Mouse (Mus musculus): ENCODE results near the gene Timd4.

GRCm38 (mm10) chr11:46830348-46830747, 19.7 kb downstream of the Timd4 start:
- TF ChIP-seq CEBPB (IDR thresholded peaks at IDR 0.05; ENCODE audit: insufficient read depth, poor library complexity, severe bottlenecking) (no peak), SRF (IDR thresholded peaks at IDR 0.05; ENCODE audit: control insufficient read depth, insufficient read length, low read depth) (no peak), MAX (IDR thresholded peaks at IDR 0.05; ENCODE audit: low read depth) (no peak), MYOD1 (IDR thresholded peaks at IDR 0.05; ENCODE audit: control insufficient read depth in 1 of 3, insufficient read length in 2 of 3, low read depth in 2 of 3) (no peak), POLR2A (IDR thresholded peaks at IDR 0.05; ENCODE audit: insufficient read length, low read depth) (no peak), POLR2AphosphoS2 (IDR thresholded peaks at IDR 0.05; ENCODE audit: insufficient read length, low read depth) (no peak), E2F4 (IDR thresholded peaks at IDR 0.05; ENCODE audit: insufficient read depth) (no peak), TCF12 (IDR thresholded peaks at IDR 0.05; ENCODE audit: insufficient read depth, poor library complexity, severe bottlenecking) (no peak), MYOG (IDR thresholded peaks at IDR 0.05; ENCODE audit: control insufficient read depth in 1 of 3, insufficient read depth in 1 of 3, insufficient read length in 2 of 3, low read depth in 2 of 3) (no peak)

All from myocyte (in vitro differentiated cells).